33 mouse cellular contexts compared by ENCODE assay signal in genomic region chr6:86431531-86431930, GRCm38 (mm10). TPM values are rescaled to one million over a fixed set of nuclear protein-coding genes. Genes with fewer than 3 reads are reported as not detected.
"Had no signal": no experiment of that assay in that cellular context is flagged by ENCODE, and none has a peak within 500 bp of the region (broad histone marks: within the 10 kb centered on the region; RNA-seq: fewer than 3 reads in every experiment).

No protein-coding gene starts in this region.

- H3K4me3 ChIP-seq: embryonic facial prominence, embryonic 10.5 days; embryonic facial prominence, embryonic 12.5 days; embryonic facial prominence, embryonic 13.5 days; embryonic facial prominence, embryonic 15.5 days; erythroblast, embryonic 14.5 days; forebrain, embryonic 10.5 days; forebrain, embryonic 12.5 days; forebrain, embryonic 13.5 days; forebrain, embryonic 15.5 days; gastrocnemius, adult 2 months had no signal

- ATAC-seq: forebrain, embryonic 13.5 days; forebrain, embryonic 14.5 days; forebrain, embryonic 15.5 days; forebrain, embryonic 16.5 days; forebrain, postnatal 0 days had no signal

- H3K4me1 ChIP-seq: embryonic facial prominence, embryonic 10.5 days; embryonic facial prominence, embryonic 12.5 days; embryonic facial prominence, embryonic 13.5 days; embryonic facial prominence, embryonic 15.5 days; forebrain, embryonic 10.5 days; forebrain, embryonic 12.5 days; forebrain, embryonic 13.5 days; forebrain, embryonic 15.5 days had no signal

- H3K9ac ChIP-seq: embryonic facial prominence, embryonic 12.5 days; embryonic facial prominence, embryonic 13.5 days; embryonic facial prominence, embryonic 15.5 days; forebrain, embryonic 12.5 days; forebrain, embryonic 13.5 days; forebrain, embryonic 15.5 days; forebrain, postnatal 0 days had no signal

- H3K27ac ChIP-seq: embryonic facial prominence, embryonic 10.5 days; embryonic facial prominence, embryonic 12.5 days; embryonic facial prominence, embryonic 13.5 days; embryonic facial prominence, embryonic 15.5 days; forebrain, embryonic 10.5 days; forebrain, embryonic 12.5 days; forebrain, embryonic 13.5 days; forebrain, embryonic 15.5 days; gastrocnemius, adult 2 months had no signal

- H3K9me3 ChIP-seq: embryonic facial prominence, embryonic 10.5 days; embryonic facial prominence, embryonic 12.5 days; embryonic facial prominence, embryonic 13.5 days; embryonic facial prominence, embryonic 15.5 days; forebrain, embryonic 10.5 days; forebrain, embryonic 12.5 days; forebrain, embryonic 13.5 days; forebrain, embryonic 15.5 days had no signal

- H3K27me3 ChIP-seq: embryonic facial prominence, embryonic 12.5 days; embryonic facial prominence, embryonic 13.5 days; embryonic facial prominence, embryonic 15.5 days; forebrain, embryonic 12.5 days; forebrain, embryonic 13.5 days; forebrain, embryonic 15.5 days had no signal

- DNase-seq: cerebellum, adult 2 months; cerebellum, adult 8-10 months; cerebellum, adult 9-10 months; cerebellum, adult 9-11 months; cerebellum, postnatal 10 days; cerebellum, postnatal 14 days; cerebellum, postnatal 25 days; cerebellum, postnatal 36 days; embryo, embryonic 11 days; forebrain, postnatal 0 days; gastrocnemius, adult 2 months; gastrocnemius, postnatal 10 days; gastrocnemius, postnatal 14 days; gastrocnemius, postnatal 25 days; gastrocnemius, postnatal 36 days; heart, adult 18-20 months had no signal

- H3K4me2 ChIP-seq: embryonic facial prominence, embryonic 12.5 days; embryonic facial prominence, embryonic 13.5 days; embryonic facial prominence, embryonic 15.5 days; forebrain, embryonic 12.5 days; forebrain, embryonic 13.5 days; forebrain, embryonic 15.5 days had no signal

RNA-seq across cellular contexts. Expression of gene Gm44790, which starts 5.1 kb away (rescaled TPM):
- total RNA-seq: common myeloid progenitor, adult 5-6 weeks; forebrain, postnatal 0 days; gastrocnemius, adult 18-20 months; gastrocnemius, postnatal 10 days; gastrocnemius, postnatal 25 days; gastrocnemius, postnatal 4 days; granulocyte monocyte progenitor cell, adult 5-6 weeks; heart, adult 18-20 months had no signal
- polyA plus RNA-seq: embryonic facial prominence, embryonic 11.5 days; embryonic facial prominence, embryonic 12.5 days; embryonic facial prominence, embryonic 13.5 days; embryonic facial prominence, embryonic 14.5 days; embryonic facial prominence, embryonic 15.5 days; erythroblast, embryonic 14.5 days; forebrain, embryonic 12.5 days; forebrain, embryonic 15.5 days; forebrain, embryonic 16.5 days had no signal
